9 mouse cellular contexts compared by ENCODE assay signal in the genomic region with DNA sequence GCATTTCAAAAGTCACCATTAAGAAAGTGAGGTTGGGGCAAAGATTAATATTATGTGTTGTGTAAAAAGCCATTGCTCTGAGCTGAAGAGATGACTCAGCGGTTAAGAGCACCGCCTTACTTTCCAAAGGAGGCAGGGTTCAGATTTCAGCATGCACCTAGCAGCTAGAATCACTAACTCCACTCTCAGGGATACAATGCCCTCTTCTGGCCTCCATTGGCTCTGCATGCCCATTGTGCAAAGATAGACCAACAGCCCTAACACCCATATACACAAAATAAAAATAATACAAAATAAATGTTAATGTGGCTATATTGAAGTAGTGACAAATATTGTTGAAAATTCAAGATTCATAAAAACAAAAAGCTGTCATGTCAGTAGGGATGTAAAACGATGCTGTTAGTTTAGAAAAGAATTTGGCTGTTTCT. TPM values are rescaled to one million over a fixed set of nuclear protein-coding genes. Genes with fewer than 3 reads are reported as not detected.
DNase-seq lines count a peak whose midpoint lies in the region; ATAC-seq and TF ChIP-seq lines count a peak whose summit lies in the region.
"Had no signal": no experiment of that assay in that cellular context is flagged by ENCODE, and none has a peak within 500 bp of the region (broad histone marks: within the 10 kb centered on the region; RNA-seq: fewer than 3 reads in every experiment).

No protein-coding gene starts in this region.

- no peaks in the 10 kb centered on the region for H3K9me3 ChIP-seq in lung, embryonic 14.5 days (ENCODE audit: low read depth, low read length)
- H3K9me3 ChIP-seq: limb, embryonic 12.5 days had no signal

- H3K27ac ChIP-seq in lung, embryonic 14.5 days (ENCODE audit: low read depth), result no peak overlapping the region
- H3K27ac ChIP-seq: limb, embryonic 12.5 days had no signal

- H3K4me3 ChIP-seq in lung, embryonic 14.5 days (ENCODE audit: low read depth, low read length), result no peak overlapping the region

- peak; percentile 90 for DNase-seq in CD4-positive, CD25-positive, alpha-beta regulatory T cell, adult 2 months (ENCODE audit: low read depth, low spot score)
- peak; percentile 85 for DNase-seq in T-cell, adult 2 months (ENCODE audit: low spot score)
- peak; percentile 87 to 91 for DNase-seq in cerebellum, postnatal 25 days
- DNase-seq in kidney, postnatal 4 days, result peak; percentile 83 to 85
- peak; percentile 81 for DNase-seq in lung, embryonic 14.5 days
- peak; percentile 64 to 73 for DNase-seq in right cerebral cortex, postnatal 10 days (ENCODE audit: low spot score in 2 of 2)
- DNase-seq in urinary bladder, postnatal 10 days (ENCODE audit: low spot score), result peak; percentile 31

- WGBS in lung, embryonic 14.5 days, result 23% methylated on average over 3 of the region's 3 CpGs

- H3K27me3 ChIP-seq in lung, embryonic 14.5 days (ENCODE audit: insufficient read depth, low read length), result no peaks in the 10 kb centered on the region

- H3K36me3 ChIP-seq in lung, embryonic 14.5 days (ENCODE audit: insufficient read depth), result peaks cover 13% of the 10 kb centered on the region; the same call in 1 of the 2 replicates

- ATAC-seq in granulocyte monocyte progenitor cell, adult 5-6 weeks (replicated peaks; ENCODE audit: poor library complexity, severe bottlenecking), result peak; percentile 79
- no peak for ATAC-seq in lung, embryonic 14.5 days (ENCODE audit: insufficient read depth)

- no peak overlapping the region for H3K4me2 ChIP-seq in lung, embryonic 14.5 days

- peaks cover 7% of the 10 kb centered on the region; the same call in 1 of the 2 replicates for H3K4me1 ChIP-seq in lung, embryonic 14.5 days (ENCODE audit: insufficient read depth)

- TF ChIP-seq CTCF in lung, embryonic 14.5 days (IDR thresholded peaks at IDR 0.05; ENCODE audit: low read depth), result peak; percentile 77

- H3K9ac ChIP-seq in lung, embryonic 14.5 days, result no peak overlapping the region
- H3K9ac ChIP-seq: limb, embryonic 12.5 days had no signal

RNA-seq across cellular contexts. Expression of gene Ube4a, which starts 1.4 kb away (rescaled TPM):
- total RNA-seq in granulocyte monocyte progenitor cell, adult 5-6 weeks (2014; fragmentation: Nextera tagmentation), result 37.9 and 49.8 TPM in 2 replicates
- total RNA-seq in granulocyte monocyte progenitor cell, adult 5-6 weeks (2017), result 25.6 and 28.5 TPM in 2 replicates
- 30.3 and 33.5 TPM in 2 replicates for polyA plus RNA-seq in lung, embryonic 14.5 days (2014; fragmentation: Nextera tagmentation; extraction: Ambion mirVana)

RNA-seq across cellular contexts. Expression of gene Cd3g, which starts 13.4 kb away (rescaled TPM):
- not detected in 2 replicates for total RNA-seq in granulocyte monocyte progenitor cell, adult 5-6 weeks (2014; fragmentation: Nextera tagmentation)
- not detected in 2 replicates for total RNA-seq in granulocyte monocyte progenitor cell, adult 5-6 weeks (2017)
- 0.34 TPM in 1 of 2 replicates, not detected in the other for polyA plus RNA-seq in lung, embryonic 14.5 days (2014; fragmentation: Nextera tagmentation; extraction: Ambion mirVana)

RNA-seq across cellular contexts. Expression of gene Cd3d, which starts 14.8 kb away (rescaled TPM):
- total RNA-seq in granulocyte monocyte progenitor cell, adult 5-6 weeks (2014; fragmentation: Nextera tagmentation), result not detected in 2 replicates
- total RNA-seq in granulocyte monocyte progenitor cell, adult 5-6 weeks (2017), result 0.21 TPM in 1 of 2 replicates, not detected in the other
- polyA plus RNA-seq in lung, embryonic 14.5 days (2014; fragmentation: Nextera tagmentation; extraction: Ambion mirVana), result not detected in 2 replicates
- polyA plus RNA-seq: limb, embryonic 12.5 days had no signal

RNA-seq across cellular contexts. Expression of gene Cd3e, which starts 42.6 kb away (rescaled TPM):
- not detected in 2 replicates for total RNA-seq in granulocyte monocyte progenitor cell, adult 5-6 weeks (2014; fragmentation: Nextera tagmentation)
- total RNA-seq in granulocyte monocyte progenitor cell, adult 5-6 weeks (2017), result not detected in 2 replicates
- not detected in 2 replicates for polyA plus RNA-seq in lung, embryonic 14.5 days (2014; fragmentation: Nextera tagmentation; extraction: Ambion mirVana)

RNA-seq across cellular contexts. Expression of gene Atp5l, which starts 46.3 kb away (rescaled TPM):
- 710 and 961 TPM in 2 replicates for total RNA-seq in granulocyte monocyte progenitor cell, adult 5-6 weeks (2014; fragmentation: Nextera tagmentation)
- 149 and 237 TPM in 2 replicates for total RNA-seq in granulocyte monocyte progenitor cell, adult 5-6 weeks (2017)
- 618 and 665 TPM in 2 replicates for polyA plus RNA-seq in lung, embryonic 14.5 days (2014; fragmentation: Nextera tagmentation; extraction: Ambion mirVana)

Comparison
In these comparisons a context has a peak if more than half of its experiments do, and no peak if none do; other contexts are left out.
1. DNase-seq: peak in every context shown above with its lines; median percentile 90 in CD4-positive, CD25-positive, alpha-beta regulatory T cell, adult 2 months; 89 in cerebellum, postnatal 25 days; 85 in T-cell, adult 2 months; 84 in kidney, postnatal 4 days; 81 in lung, embryonic 14.5 days; 68 in right cerebral cortex, postnatal 10 days; 31 in urinary bladder, postnatal 10 days.